Mouse (Mus musculus): Measurements from ENCODE around the gene Cisd1.

DNA sequence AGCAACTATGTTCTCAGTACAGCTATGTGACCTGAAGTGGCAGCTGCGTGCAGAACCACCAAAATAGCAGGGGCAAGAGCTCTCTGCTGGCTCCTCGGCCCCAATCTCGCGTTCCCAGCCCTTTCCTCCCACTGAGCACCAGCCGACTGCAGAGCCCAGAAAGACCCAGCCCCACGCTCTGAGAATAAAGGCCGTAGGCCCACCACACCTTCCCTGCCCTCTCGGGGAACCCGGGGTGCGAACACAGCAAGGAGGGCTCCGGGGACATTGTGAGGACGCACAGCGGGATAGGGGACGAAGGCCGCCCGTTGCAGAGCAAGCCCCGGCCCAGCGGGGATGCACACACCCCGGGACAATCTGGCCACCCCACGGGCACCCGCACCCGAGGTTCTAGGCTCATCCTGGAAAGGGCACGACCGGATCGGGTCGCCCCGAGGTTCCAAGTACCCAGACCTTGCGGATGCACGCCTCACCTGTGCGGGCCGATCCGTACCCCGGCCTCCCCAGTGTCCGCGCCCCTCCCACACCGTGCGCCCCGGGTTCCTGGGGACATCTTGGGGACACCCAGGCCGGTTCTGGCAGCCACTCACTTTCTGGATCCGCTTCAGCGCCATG lies 60.1 kb downstream of the Cisd1 start:
- TF ChIP-seq CTCF (IDR thresholded peaks at IDR 0.05; ENCODE audit: low read depth) (no peak), EP300 (IDR thresholded peaks at IDR 0.05; ENCODE audit: low read depth) (no peak)

All from liver, embryonic 14.5 days (tissue).